Mouse (Mus musculus) monocyte, adult 2 months (primary cell): ENCODE results near the gene Cln3.

ENCODE experiments used
- DNase-seq, 2 experiments: peaks; one replicate each; pipeline ENCODE4 v3.0.0; 2022; ENCODE audit warnings: low spot score in 2 of 2, low read depth in 1 of 2

Cln3 gene

GRCm38 (mm10) chr7:126585717-126586116 is at the start of gene Cln3:
Gene Cln3, minus strand, starts transcription at chr7:126585817.
- no peak for DNase-seq

- DNase-seq, result no peak
Measured at GRCm38 (mm10) chr7:126635375-126635774, 49.8 kb upstream of the Cln3 start.

- DNase-seq, result no peak
Measured at GRCm38 (mm10) chr7:126632478-126632877, 46.9 kb upstream of the Cln3 start.

GRCm38 (mm10) chr7:126630824-126631518 is 45.4 kb upstream of the Cln3 start, which contains the start of gene Nupr1:
Gene Nupr1, minus strand, starts transcription at chr7:126630861.
- no peak for DNase-seq

- no peak for DNase-seq
Measured at GRCm38 (mm10) chr7:126629915-126630314, 44.3 kb upstream of the Cln3 start.

GRCm38 (mm10) chr7:126628111-126628510 is 42.5 kb upstream of the Cln3 start:
- DNase-seq, result no peak

- DNase-seq, result no peak
Measured at GRCm38 (mm10) chr7:126625807-126626600, 40.4 kb upstream of the Cln3 start.

GRCm38 (mm10) chr7:126625369-126625768 is 39.8 kb upstream of the Cln3 start:
- peak; percentile 19 to 47 for DNase-seq

GRCm38 (mm10) chr7:126624774-126625173 is 39.2 kb upstream of the Cln3 start:
- no peak for DNase-seq

GRCm38 (mm10) chr7:126623381-126623780 is 37.8 kb upstream of the Cln3 start:
- DNase-seq, result no peak

- DNase-seq, result no peak
Measured at GRCm38 (mm10) chr7:126621452-126622359, 36.1 kb upstream of the Cln3 start.

GRCm38 (mm10) chr7:126619559-126620275 is 34.1 kb upstream of the Cln3 start:
- DNase-seq, result no peak

- no peak for DNase-seq
Measured at GRCm38 (mm10) chr7:126616707-126617106, 31.1 kb upstream of the Cln3 start.

GRCm38 (mm10) chr7:126612736-126613135 is 27.1 kb upstream of the Cln3 start:
- no peak for DNase-seq

- no peak for DNase-seq
Measured at GRCm38 (mm10) chr7:126607796-126608195, 22.2 kb upstream of the Cln3 start.

- no peak for DNase-seq
Measured at GRCm38 (mm10) chr7:126607064-126607463, 21.4 kb upstream of the Cln3 start.

GRCm38 (mm10) chr7:126606611-126607010 is 21.0 kb upstream of the Cln3 start:
- DNase-seq, result no peak

- no peak for DNase-seq
Measured at GRCm38 (mm10) chr7:126602650-126603049, 17.0 kb upstream of the Cln3 start.

- no peak for DNase-seq
Measured at GRCm38 (mm10) chr7:126601896-126602295, 16.3 kb upstream of the Cln3 start.

GRCm38 (mm10) chr7:126598919-126599318 is 13.3 kb upstream of the Cln3 start:
- DNase-seq, result no peak

GRCm38 (mm10) chr7:126596414-126596813 is 10.8 kb upstream of the Cln3 start:
- DNase-seq, result no peak
